Mouse (Mus musculus) midbrain, embryonic 13.5 days (tissue): ENCODE data around the gene Tm6sf1. TPM values are rescaled to one million over a fixed set of nuclear protein-coding genes. Genes with fewer than 3 reads are reported as not detected.

Experiments
- ATAC-seq: fragments of 200-750 bp; cut with Nextera tagmentation; 2 replicates; pipeline ENCODE4 v1.8.0; 2017; ENCODE audit warnings: mild to moderate bottlenecking, moderate TSS enrichment, moderate library complexity
- H3K27ac ChIP-seq: fragments of 300-500 bp; sonication (generic); 2 replicates; pipeline ENCODE4 v1.5.1; 2015; ENCODE audit warnings: inconsistent platforms, mild to moderate bottlenecking, moderate library complexity
- H3K27me3 ChIP-seq: fragments of 300-500 bp; sonication (generic); 2 replicates; pipeline ENCODE4 v1.6.1; 2015; ENCODE audit warnings: mild to moderate bottlenecking, inconsistent platforms
- H3K36me3 ChIP-seq: fragments of 300-500 bp; sonication (generic); 2 replicates; pipeline ENCODE4 v1.6.1; 2015; ENCODE audit warnings: mild to moderate bottlenecking, inconsistent platforms
- H3K4me1 ChIP-seq: fragments of 300-500 bp; sonication (generic); replicated peaks from 2 replicates; pipeline ENCODE4 v1.6.1; 2015; ENCODE audit warnings: inconsistent platforms
- H3K4me2 ChIP-seq: fragments of 300-500 bp; sonication (generic); replicated peaks from 2 replicates; pipeline ENCODE4 v1.6.1; 2015; ENCODE audit warnings: moderate library complexity, mild to moderate bottlenecking, inconsistent platforms
- H3K4me3 ChIP-seq: fragments of 300-500 bp; sonication (generic); replicated peaks from 2 replicates; pipeline ENCODE4 v1.5.1; 2015; ENCODE audit warnings: mild to moderate bottlenecking, inconsistent platforms
- H3K9ac ChIP-seq: fragments of 300-500 bp; sonication (generic); replicated peaks from 2 replicates; pipeline ENCODE4 v1.6.1; 2015; ENCODE audit warnings: mild to moderate bottlenecking, inconsistent platforms
- H3K9me3 ChIP-seq: fragments of 300-500 bp; sonication (generic); 2 replicates; pipeline ENCODE4 v1.6.1; 2016; ENCODE audit warnings: mild to moderate bottlenecking, inconsistent platforms
- WGBS: fragments of 180-500 bp; shearing (Covaris S2); methylation state at CpG from one replicate; pipeline ENCODE4 v1.1.7; 2015; 5-methylcytosine and 5-hydroxymethylcytosine counted together
- polyA plus RNA-seq: library from polyadenylated mRNA; unstranded; fragments of >200 nt; fragmentation: Nextera tagmentation; extraction: Ambion mirVana; gene quantifications from 2 replicates; pipeline ENCODE4 v1.2.1, GENCODE M21; 2015

Tm6sf1 gene
- polyA plus RNA-seq, 1 experiment from 2014 or later: 9.8 TPM

DNA sequence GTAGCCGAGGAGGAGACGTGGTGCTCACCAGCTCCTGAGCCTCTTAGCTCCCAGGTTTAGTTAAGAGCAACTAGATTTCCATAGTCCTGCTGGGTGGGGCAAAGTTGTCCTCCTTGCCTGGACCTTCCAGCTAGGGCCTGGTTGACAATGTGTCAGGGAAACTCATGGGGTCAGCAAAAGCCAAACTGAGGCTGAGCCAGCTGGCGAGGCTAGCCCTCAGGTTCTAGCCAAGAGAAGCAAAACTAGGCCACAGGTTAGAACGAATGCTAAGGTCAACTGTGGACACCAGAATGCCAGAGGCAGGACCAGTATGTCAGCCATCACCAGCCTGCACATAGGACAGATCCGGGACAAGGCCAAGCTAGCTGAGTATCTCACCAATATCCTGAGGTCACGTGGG is 17.4 kb upstream of the Tm6sf1 start:
- WGBS: 91% methylated on average over 6 of the region's 6 CpGs
- Histone ChIP-seq H3K27ac (no peak overlapping the region), H3K4me3 (no peak overlapping the region), H3K9ac (no peak overlapping the region), H3K4me1 (no peaks in the 10 kb centered on the region), H3K27me3 (no peaks in the 10 kb centered on the region), H3K36me3 (no peaks in the 10 kb centered on the region), H3K9me3 (no peaks in the 10 kb centered on the region), H3K4me2 (no peak overlapping the region)
- no peak for ATAC-seq

- Histone ChIP-seq H3K9me3 (no peaks in the 10 kb centered on the region), H3K36me3 (no peaks in the 10 kb centered on the region), H3K27ac (no peak overlapping the region), H3K4me3 (no peak overlapping the region), H3K9ac (no peak overlapping the region), H3K4me2 (no peak overlapping the region), H3K4me1 (no peaks in the 10 kb centered on the region), H3K27me3 (no peaks in the 10 kb centered on the region)
- no peak for ATAC-seq
- WGBS: 90% methylated on average over 7 of the region's 7 CpGs
Observed at GRCm38 (mm10) chr7:81842141-81842540, 16.7 kb upstream of the Tm6sf1 start.

GRCm38 (mm10) chr7:81842998-81843397 is 15.8 kb upstream of the Tm6sf1 start:
- no peaks in the 10 kb centered on the region for H3K9me3 ChIP-seq
- no peaks in the 10 kb centered on the region for H3K27me3 ChIP-seq
- H3K4me3 ChIP-seq: no peak overlapping the region
- H3K27ac ChIP-seq: no peak overlapping the region
- no peak overlapping the region for H3K9ac ChIP-seq
- no peak overlapping the region for H3K4me2 ChIP-seq
- H3K4me1 ChIP-seq: no peaks in the 10 kb centered on the region
- ATAC-seq: no peak
- no peaks in the 10 kb centered on the region for H3K36me3 ChIP-seq
- WGBS: 73% methylated on average over 1 of the region's 1 CpGs

- Histone ChIP-seq H3K27ac (no peak overlapping the region), H3K4me1 (no peaks in the 10 kb centered on the region), H3K4me3 (no peak overlapping the region), H3K9ac (no peak overlapping the region), H3K27me3 (no peaks in the 10 kb centered on the region), H3K4me2 (no peak overlapping the region), H3K36me3 (no peaks in the 10 kb centered on the region), H3K9me3 (no peaks in the 10 kb centered on the region)
- WGBS: 69% methylated on average over 8 of the region's 8 CpGs
- no peak for ATAC-seq
Observed at GRCm38 (mm10) chr7:81843903-81844302, 14.9 kb upstream of the Tm6sf1 start.

GRCm38 (mm10) chr7:81844801-81845200 is 14.0 kb upstream of the Tm6sf1 start:
- no peaks in the 10 kb centered on the region for H3K27me3 ChIP-seq
- no peaks in the 10 kb centered on the region for H3K9me3 ChIP-seq
- H3K9ac ChIP-seq: no peak overlapping the region
- WGBS: 88% methylated on average over 11 of the region's 11 CpGs
- H3K36me3 ChIP-seq: no peaks in the 10 kb centered on the region
- no peak overlapping the region for H3K4me3 ChIP-seq
- H3K4me2 ChIP-seq: no peak overlapping the region
- H3K27ac ChIP-seq: no peak overlapping the region
- ATAC-seq: no peak
- no peaks in the 10 kb centered on the region for H3K4me1 ChIP-seq

GRCm38 (mm10) chr7:81845313-81845712 is 13.5 kb upstream of the Tm6sf1 start:
- Histone ChIP-seq H3K36me3 (no peaks in the 10 kb centered on the region), H3K4me2 (no peak overlapping the region), H3K9me3 (no peaks in the 10 kb centered on the region), H3K27ac (no peak overlapping the region), H3K9ac (no peak overlapping the region), H3K27me3 (no peaks in the 10 kb centered on the region), H3K4me1 (no peaks in the 10 kb centered on the region), H3K4me3 (no peak overlapping the region)
- ATAC-seq: no peak
- 85% methylated on average over 3 of the region's 3 CpGs for WGBS

DNA sequence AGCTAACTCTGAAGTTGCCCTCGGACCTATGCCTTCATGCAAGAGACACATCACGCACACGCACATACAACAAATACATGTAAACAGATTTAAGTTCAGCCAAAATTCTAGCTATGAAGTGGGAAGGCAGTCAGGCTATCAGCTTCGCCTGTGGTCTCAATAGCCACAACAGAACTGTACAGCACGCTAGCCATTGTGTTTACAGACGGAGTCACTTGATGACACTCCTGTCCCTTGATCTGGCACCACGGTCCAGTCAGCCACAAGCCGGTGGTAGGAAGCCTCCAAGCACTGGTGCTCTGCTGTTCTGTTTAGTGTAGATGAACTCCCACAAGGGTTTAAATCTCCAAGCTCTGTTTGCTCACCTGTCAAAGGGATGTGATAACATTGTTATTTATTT is 12.8 kb upstream of the Tm6sf1 start:
- H3K4me2 ChIP-seq: no peak overlapping the region
- no peak overlapping the region for H3K4me3 ChIP-seq
- no peak overlapping the region for H3K27ac ChIP-seq
- no peaks in the 10 kb centered on the region for H3K27me3 ChIP-seq
- no peak for ATAC-seq
- no peaks in the 10 kb centered on the region for H3K36me3 ChIP-seq
- H3K4me1 ChIP-seq: no peaks in the 10 kb centered on the region
- WGBS: 90% methylated on average over 8 of the region's 8 CpGs
- H3K9ac ChIP-seq: no peak overlapping the region
- no peaks in the 10 kb centered on the region for H3K9me3 ChIP-seq

- H3K27me3 ChIP-seq: no peaks in the 10 kb centered on the region
- H3K36me3 ChIP-seq: no peaks in the 10 kb centered on the region
- no peak overlapping the region for H3K27ac ChIP-seq
- H3K4me2 ChIP-seq: no peak overlapping the region
- no peak for ATAC-seq
- WGBS: 41% methylated on average over 8 of the region's 8 CpGs
- no peak overlapping the region for H3K9ac ChIP-seq
- H3K4me1 ChIP-seq: no peaks in the 10 kb centered on the region
- no peaks in the 10 kb centered on the region for H3K9me3 ChIP-seq
- no peak overlapping the region for H3K4me3 ChIP-seq
Observed at GRCm38 (mm10) chr7:81847010-81847409, 11.8 kb upstream of the Tm6sf1 start.

GRCm38 (mm10) chr7:81847777-81848176 is 11.0 kb upstream of the Tm6sf1 start:
- no peaks in the 10 kb centered on the region for H3K4me1 ChIP-seq
- H3K27me3 ChIP-seq: no peaks in the 10 kb centered on the region
- H3K9me3 ChIP-seq: no peaks in the 10 kb centered on the region
- H3K4me2 ChIP-seq: no peak overlapping the region
- H3K27ac ChIP-seq: no peak overlapping the region
- H3K9ac ChIP-seq: no peak overlapping the region
- ATAC-seq: no peak
- no peaks in the 10 kb centered on the region for H3K36me3 ChIP-seq
- WGBS: 31% methylated on average over 4 of the region's 4 CpGs
- H3K4me3 ChIP-seq: no peak overlapping the region

DNA sequence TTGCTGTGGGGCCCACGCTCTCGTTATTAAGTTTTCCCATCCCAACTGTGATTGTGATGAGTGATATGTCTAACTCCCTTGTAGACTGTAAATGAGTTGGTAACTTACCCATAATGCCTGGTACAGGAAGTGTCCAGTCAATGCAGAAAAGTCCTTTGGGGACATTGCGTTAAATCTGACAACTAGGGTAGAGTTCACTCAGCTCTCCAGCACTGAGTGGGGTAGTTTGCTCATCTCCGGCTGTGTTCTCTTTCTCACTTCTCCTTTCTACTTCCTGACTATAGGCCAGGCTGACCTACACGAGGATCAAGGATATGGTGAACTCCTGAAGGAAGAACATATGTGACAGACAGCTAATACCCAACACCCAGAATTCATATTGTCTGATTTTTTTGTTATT is 9.6 kb upstream of the Tm6sf1 start:
- Histone ChIP-seq H3K36me3 (no peaks in the 10 kb centered on the region), H3K27ac (no peak overlapping the region), H3K9me3 (no peaks in the 10 kb centered on the region), H3K4me1 (no peaks in the 10 kb centered on the region), H3K4me2 (no peak overlapping the region), H3K9ac (no peak overlapping the region), H3K27me3 (no peaks in the 10 kb centered on the region), H3K4me3 (no peak overlapping the region)
- 95% methylated on average over 5 of the region's 5 CpGs for WGBS
- no peak for ATAC-seq

DNA sequence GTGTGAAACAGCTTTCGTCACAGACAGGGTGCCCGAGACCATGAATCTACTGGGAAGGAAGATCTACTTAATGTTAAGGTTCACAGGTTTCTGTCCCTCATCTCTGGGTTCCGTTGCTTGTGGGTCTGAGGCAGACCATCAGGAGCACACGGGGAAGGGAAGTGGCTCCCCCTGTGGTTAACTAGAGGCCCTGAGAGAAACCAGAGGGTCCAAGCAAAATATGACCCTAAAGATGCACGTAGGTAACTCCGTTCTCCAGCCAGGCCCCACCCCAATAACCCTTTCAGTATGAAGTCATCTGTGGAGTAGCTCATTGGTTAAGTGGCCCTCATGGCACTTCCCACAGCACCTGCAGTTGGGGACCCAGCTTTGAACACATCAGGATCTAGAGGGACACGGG is 9.2 kb upstream of the Tm6sf1 start:
- Histone ChIP-seq H3K4me2 (no peak overlapping the region), H3K9me3 (no peaks in the 10 kb centered on the region), H3K4me1 (peaks cover 2% of the 10 kb centered on the region), H3K9ac (no peak overlapping the region), H3K27ac (no peak overlapping the region), H3K27me3 (no peaks in the 10 kb centered on the region), H3K36me3 (no peaks in the 10 kb centered on the region), H3K4me3 (no peak overlapping the region)
- 89% methylated on average over 7 of the region's 7 CpGs for WGBS
- no peak for ATAC-seq

- Histone ChIP-seq H3K4me1 (peaks cover 6% of the 10 kb centered on the region), H3K4me3 (no peak overlapping the region), H3K27me3 (no peaks in the 10 kb centered on the region), H3K4me2 (no peak overlapping the region), H3K9me3 (no peaks in the 10 kb centered on the region), H3K36me3 (no peaks in the 10 kb centered on the region), H3K9ac (no peak overlapping the region), H3K27ac (no peak overlapping the region)
- ATAC-seq: no peak
- WGBS: 87% methylated on average over 6 of the region's 6 CpGs
Observed at GRCm38 (mm10) chr7:81850171-81850570, 8.6 kb upstream of the Tm6sf1 start.

DNA sequence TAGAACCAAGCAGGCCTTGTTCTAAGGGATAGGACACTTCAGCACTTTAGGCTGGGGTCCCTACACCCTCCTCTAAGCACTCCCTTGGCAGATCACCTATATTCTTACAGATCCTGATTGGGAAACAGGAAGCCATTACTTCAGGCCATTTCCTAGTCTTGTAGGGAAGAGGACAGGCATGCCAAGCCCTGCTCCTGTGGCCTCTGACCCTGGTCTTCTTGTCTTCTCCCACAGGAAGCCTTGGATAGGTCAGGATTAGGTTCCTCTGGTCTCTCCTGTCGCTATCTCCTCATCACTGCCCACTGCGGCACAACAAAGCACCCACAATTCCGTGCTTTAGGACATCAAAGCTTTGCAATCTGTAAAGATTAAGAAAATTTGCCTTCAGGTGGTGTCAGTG is 7.1 kb upstream of the Tm6sf1 start:
- Histone ChIP-seq H3K4me2 (no peak overlapping the region), H3K36me3 (no peaks in the 10 kb centered on the region), H3K27ac (no peak overlapping the region), H3K4me3 (no peak overlapping the region), H3K9ac (no peak overlapping the region), H3K9me3 (no peaks in the 10 kb centered on the region), H3K27me3 (no peaks in the 10 kb centered on the region; the same call in 1 of the 2 replicates), H3K4me1 (peaks cover 6% of the 10 kb centered on the region)
- 91% methylated on average over 3 of the region's 3 CpGs for WGBS
- no peak for ATAC-seq
